Mouse (Mus musculus) CH12.LX (cell line): ENCODE measurements around the gene Zfp239.

Source experiments
- CHD2 ChIP-seq: IDR thresholded peaks from 2 replicates; pipeline ENCODE4 v1.6.1; 2011; ENCODE audit warnings: low read length, improper control_type of control experiment
- CTCF ChIP-seq, 2 experiments: IDR thresholded peaks in 1 of 2; conservative IDR thresholded peaks in 1 of 2; 2 replicates each; pipeline ENCODE4 v1.5.1; 2011 to 2012; ENCODE audit warnings: low read depth in 2 of 2, low read length in 2 of 2, improper control_type of control experiment in 1 of 2, inconsistent platforms in 1 of 2, mild to moderate bottlenecking in 1 of 2, moderate library complexity in 1 of 2
- ELF1 ChIP-seq: IDR thresholded peaks from 2 replicates; pipeline ENCODE4 v1.6.1; 2014; ENCODE audit warnings: low read depth, mild to moderate bottlenecking, inconsistent platforms, low read length, improper control_type of control experiment
- EP300 ChIP-seq: IDR thresholded peaks from 2 replicates; pipeline ENCODE4 v1.6.1; 2011; ENCODE audit warnings: low read length, improper control_type of control experiment
- HCFC1 ChIP-seq: IDR thresholded peaks from 2 replicates; pipeline ENCODE4 v1.6.1; 2012; ENCODE audit warnings: low read depth, mild to moderate bottlenecking, inconsistent platforms, low read length, improper control_type of control experiment
- KAT2A ChIP-seq: IDR thresholded peaks from 2 replicates; pipeline ENCODE4 v1.6.1; 2012; ENCODE audit warnings: low read length, improper control_type of control experiment, inconsistent platforms; ENCODE audit not compliant: insufficient replicate concordance
- MAX ChIP-seq: IDR thresholded peaks from 2 replicates; pipeline ENCODE4 v1.6.1; 2011; ENCODE audit warnings: low read length, improper control_type of control experiment
- MAZ ChIP-seq: IDR thresholded peaks from 2 replicates; pipeline ENCODE4 v1.6.1; 2012; ENCODE audit warnings: low read depth, mild to moderate bottlenecking, inconsistent platforms, low read length, improper control_type of control experiment, moderate library complexity
- MYC ChIP-seq: IDR thresholded peaks from 2 replicates; pipeline ENCODE4 v1.6.1; 2011; ENCODE audit warnings: low read depth, mild to moderate bottlenecking, improper control_type of control experiment, low read length
- POLR2A ChIP-seq: IDR thresholded peaks from 2 replicates; pipeline ENCODE4 v1.6.1; 2011; ENCODE audit warnings: low read depth, mild to moderate bottlenecking, improper control_type of control experiment, low read length
- SMC3 ChIP-seq: IDR thresholded peaks from 2 replicates; pipeline ENCODE4 v1.6.1; 2011; ENCODE audit warnings: low read depth, low read length, improper control_type of control experiment
- TBP ChIP-seq: conservative IDR thresholded peaks from 2 replicates; pipeline ENCODE4 v1.6.1; 2011; ENCODE audit warnings: low read depth, low read length, improper control_type of control experiment

DNA sequence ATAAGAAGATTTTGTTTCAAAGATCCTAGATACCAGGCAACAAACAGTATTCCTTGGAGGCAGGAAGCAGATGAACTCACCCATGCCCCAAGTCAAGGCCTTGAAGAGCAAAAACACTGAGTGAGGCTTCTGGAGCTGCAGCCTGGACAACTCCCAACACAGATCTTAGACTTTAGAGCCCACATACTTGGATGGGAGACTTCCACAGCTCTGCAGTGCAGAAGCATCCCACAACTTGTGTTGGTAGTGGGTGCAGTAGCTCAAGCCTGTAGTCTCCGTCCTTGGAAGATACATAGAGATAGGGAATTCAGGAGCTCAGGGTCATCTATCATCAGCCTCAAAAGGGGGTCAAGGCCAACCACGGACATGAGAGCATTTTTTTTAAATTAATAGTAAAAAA is 24.0 kb downstream of the Zfp239 start:
- no peak for TF ChIP-seq POLR2A
- TF ChIP-seq ELF1: no peak
- no peak for TF ChIP-seq SMC3
- TF ChIP-seq CTCF (conservative IDR thresholded peaks at IDR 0.05 in 1 of 2, IDR thresholded peaks at IDR 0.05 in 1 of 2; ENCODE audit: low read depth in 2 of 2, low read length in 2 of 2): no peak
- TF ChIP-seq EP300: no peak
- no peak for TF ChIP-seq MAZ
- TF ChIP-seq HCFC1: no peak
- TF ChIP-seq MYC: no peak
- TF ChIP-seq MAX: no peak
- TF ChIP-seq TBP: no peak
- no peak for TF ChIP-seq CHD2
- no peak for TF ChIP-seq KAT2A
